Mouse (Mus musculus): ENCODE measurements around the gene Eomes. TPM values are rescaled to one million over a fixed set of nuclear protein-coding genes. Genes with fewer than 3 reads are reported as not detected.

Eomes gene
- polyA plus RNA-seq, 1 experiment from 2014 or later: not detected

DNA sequence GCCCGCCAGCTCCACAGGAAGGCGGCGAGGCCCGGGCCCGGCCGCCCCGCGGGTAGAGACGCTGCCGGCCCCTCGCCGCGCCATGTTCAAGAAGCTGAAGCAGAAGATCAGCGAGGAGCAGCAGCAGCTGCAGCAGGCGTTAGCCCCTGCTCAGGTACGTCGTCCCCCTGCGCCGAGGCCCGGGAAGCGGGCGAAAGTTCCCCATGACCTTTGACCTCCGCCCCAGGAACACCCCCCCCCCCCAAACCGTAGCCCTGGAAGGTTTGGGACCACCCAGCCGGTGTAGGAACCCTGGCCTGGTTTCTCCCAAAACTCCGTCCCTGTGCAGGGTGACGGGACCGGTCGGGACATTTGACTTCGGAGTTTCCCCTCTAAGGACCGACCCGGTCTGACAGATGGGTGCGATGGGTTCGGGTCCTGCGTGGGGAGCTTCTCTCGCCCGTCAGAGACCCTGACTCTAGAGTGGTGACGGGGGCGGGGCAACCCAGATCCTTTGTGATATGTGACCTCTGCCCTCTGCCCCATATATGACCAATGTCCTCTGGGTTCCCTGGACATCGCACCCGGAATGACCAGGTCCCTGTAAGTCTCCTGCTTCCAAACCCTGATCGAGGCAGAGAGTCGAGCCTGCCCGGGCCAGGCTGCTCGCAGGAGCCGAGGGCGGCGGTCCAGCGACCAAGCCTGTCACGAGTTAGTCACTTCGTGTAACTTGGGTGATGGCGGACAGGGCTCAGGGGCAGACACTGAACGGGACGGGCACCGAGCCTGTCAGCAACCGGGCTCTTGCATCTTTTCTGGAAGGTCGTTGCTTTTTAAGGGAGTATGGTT lies 28.6 kb downstream of the Eomes start:
- under 1% methylated on average over 57 of the region's 57 CpGs for WGBS
- Histone ChIP-seq H3K9ac (peak overlapping the region; percentile 93), H3K36me3 (no peaks in the 10 kb centered on the region), H3K4me1 (peaks cover 54% of the 10 kb centered on the region), H3K27me3 (no peaks in the 10 kb centered on the region), H3K9me3 (replicated peaks) (no peaks in the 10 kb centered on the region), H3K4me2 (peak overlapping the region; percentile 95), H3K27ac (peak overlapping the region; percentile 82), H3K4me3 (replicated peaks) (peak overlapping the region; percentile 94)
- peak; percentile 27; the same call in 1 of the 2 replicates for ATAC-seq (replicated peaks; ENCODE audit: low FRiP score)

DNA sequence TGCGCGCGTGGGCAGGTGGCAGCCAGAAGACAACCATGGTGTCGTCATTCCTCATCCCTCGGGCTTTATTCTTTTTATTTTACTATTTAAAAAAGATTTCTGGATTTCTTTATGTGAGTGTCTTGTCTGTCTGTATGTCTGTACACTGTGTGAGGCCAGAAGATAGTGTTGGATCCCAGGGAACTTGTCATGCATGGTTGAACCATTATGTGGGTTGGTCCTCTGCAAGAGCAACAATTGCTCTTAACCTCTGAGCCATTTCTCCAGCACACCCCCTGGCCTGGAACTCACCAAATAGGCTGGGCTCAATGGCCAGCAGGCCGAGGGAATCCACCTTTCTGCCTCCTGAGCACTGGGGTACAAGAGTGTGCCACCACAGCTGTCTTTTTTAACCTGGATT lies 29.5 kb downstream of the Eomes start:
- H3K36me3 ChIP-seq: no peaks in the 10 kb centered on the region
- peak overlapping the region; percentile 82 for H3K27ac ChIP-seq
- H3K9ac ChIP-seq: peak overlapping the region; percentile 93
- WGBS: 64% methylated on average over 6 of the region's 6 CpGs
- H3K4me1 ChIP-seq: peaks cover 59% of the 10 kb centered on the region
- no peaks in the 10 kb centered on the region for H3K27me3 ChIP-seq
- H3K4me3 ChIP-seq (replicated peaks): peak overlapping the region; percentile 94
- no peaks in the 10 kb centered on the region for H3K9me3 ChIP-seq (replicated peaks)
- H3K4me2 ChIP-seq: peak overlapping the region; percentile 95
- peak; percentile 47 for ATAC-seq (replicated peaks; ENCODE audit: low FRiP score)

DNA sequence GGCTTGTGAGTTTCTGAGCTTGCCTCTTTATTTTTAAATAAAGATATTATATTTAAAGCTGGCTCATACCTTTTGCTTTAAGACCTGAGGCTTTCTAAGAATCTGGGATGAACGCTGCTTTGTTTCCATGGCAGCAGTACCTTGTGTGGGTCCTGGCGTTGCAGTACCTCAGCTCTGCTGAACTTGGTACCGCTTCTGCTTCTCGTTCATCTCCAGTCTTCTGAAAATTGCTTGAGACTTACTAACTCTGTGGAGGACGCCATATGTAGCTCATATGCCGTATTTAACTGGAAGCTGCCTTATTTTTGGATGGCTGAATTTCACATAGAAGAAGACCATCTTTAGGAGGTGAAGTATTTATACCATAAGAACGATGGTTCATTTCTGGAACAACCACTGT lies 30.6 kb downstream of the Eomes start:
- no peaks in the 10 kb centered on the region for H3K27me3 ChIP-seq
- H3K9me3 ChIP-seq (replicated peaks): no peaks in the 10 kb centered on the region
- H3K4me2 ChIP-seq: peak overlapping the region; percentile 95
- H3K4me1 ChIP-seq: peaks cover 64% of the 10 kb centered on the region
- H3K9ac ChIP-seq: no peak overlapping the region
- H3K36me3 ChIP-seq: no peaks in the 10 kb centered on the region
- 87% methylated on average over 7 of the region's 7 CpGs for WGBS
- no peak for ATAC-seq (replicated peaks; ENCODE audit: low FRiP score)
- H3K4me3 ChIP-seq (replicated peaks): no peak overlapping the region
- no peak overlapping the region for H3K27ac ChIP-seq

- Histone ChIP-seq H3K4me2 (no peak overlapping the region), H3K4me3 (replicated peaks) (no peak overlapping the region), H3K36me3 (peaks cover 19% of the 10 kb centered on the region), H3K4me1 (peaks cover 55% of the 10 kb centered on the region), H3K27ac (peak overlapping the region; percentile 30; the same call in 1 of the 2 replicates), H3K9me3 (replicated peaks) (no peaks in the 10 kb centered on the region), H3K27me3 (no peaks in the 10 kb centered on the region), H3K9ac (no peak overlapping the region)
- WGBS: 59% methylated on average over 15 of the region's 15 CpGs
- ATAC-seq (replicated peaks; ENCODE audit: low FRiP score): no peak
Observed at GRCm38 (mm10) chr9:118510941-118511690, 33.1 kb downstream of the Eomes start.

DNA sequence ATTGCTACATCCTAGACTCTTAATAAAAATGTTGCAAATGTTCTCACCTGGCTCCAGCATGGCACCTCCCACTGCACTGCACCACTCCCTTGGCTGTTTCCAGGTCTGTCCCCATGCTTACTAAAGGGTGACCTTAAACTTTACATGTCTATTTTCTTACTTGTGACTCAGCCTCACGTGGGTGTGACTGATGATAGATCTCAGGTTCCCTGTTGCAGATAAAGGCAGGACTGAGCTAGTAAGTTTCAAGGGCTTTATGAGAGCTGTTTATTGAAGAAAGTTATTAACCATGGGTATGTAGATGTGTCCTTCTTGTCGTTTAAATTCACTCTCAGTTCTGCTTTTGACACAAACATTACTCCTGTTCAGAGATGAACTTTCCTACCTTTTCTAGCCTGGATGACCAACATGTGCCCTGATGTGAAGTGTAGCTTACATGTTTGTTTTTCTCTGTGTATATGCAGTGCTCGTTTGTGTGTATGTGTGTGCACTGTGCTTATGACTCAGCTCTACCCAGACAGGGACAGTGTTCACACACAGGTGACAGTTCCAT lies 34.7 kb downstream of the Eomes start:
- H3K36me3 ChIP-seq: peaks cover 19% of the 10 kb centered on the region
- no peak for ATAC-seq (replicated peaks; ENCODE audit: low FRiP score)
- no peak overlapping the region for H3K9ac ChIP-seq
- no peak overlapping the region for H3K4me3 ChIP-seq (replicated peaks)
- H3K9me3 ChIP-seq (replicated peaks): no peaks in the 10 kb centered on the region
- no peaks in the 10 kb centered on the region for H3K27me3 ChIP-seq
- WGBS: 56% methylated on average over 3 of the region's 3 CpGs
- peaks cover 47% of the 10 kb centered on the region for H3K4me1 ChIP-seq
- H3K27ac ChIP-seq: no peak overlapping the region
- H3K4me2 ChIP-seq: no peak overlapping the region

DNA sequence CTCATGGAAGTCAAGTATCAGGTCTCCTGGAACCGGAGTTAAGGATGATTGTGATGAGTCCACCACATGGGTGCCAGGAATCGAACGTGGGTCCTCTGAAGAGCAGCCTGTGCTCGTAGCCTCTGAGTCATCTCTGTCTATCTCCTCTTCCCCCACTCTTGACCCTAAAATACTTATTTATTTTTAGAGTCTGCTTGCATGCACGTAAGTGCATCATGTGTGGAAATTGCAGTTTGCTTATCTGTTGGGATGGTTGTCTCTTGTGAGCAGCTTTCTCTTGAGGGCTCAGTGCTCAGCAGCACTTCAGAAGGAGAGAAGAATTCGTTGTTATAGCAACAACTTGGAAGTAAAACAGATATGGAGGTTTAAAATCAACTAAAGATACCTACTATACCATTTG lies 37.5 kb downstream of the Eomes start:
- Histone ChIP-seq H3K9me3 (replicated peaks) (no peaks in the 10 kb centered on the region), H3K4me3 (replicated peaks) (no peak overlapping the region), H3K27me3 (no peaks in the 10 kb centered on the region), H3K36me3 (peaks cover 19% of the 10 kb centered on the region), H3K4me2 (no peak overlapping the region), H3K9ac (no peak overlapping the region), H3K4me1 (peaks cover 42% of the 10 kb centered on the region), H3K27ac (no peak overlapping the region)
- 93% methylated on average over 6 of the region's 6 CpGs for WGBS
- no peak for ATAC-seq (replicated peaks; ENCODE audit: low FRiP score)

- Histone ChIP-seq H3K4me2 (no peak overlapping the region), H3K9me3 (replicated peaks) (no peaks in the 10 kb centered on the region), H3K4me1 (peaks cover 42% of the 10 kb centered on the region), H3K27me3 (no peaks in the 10 kb centered on the region), H3K9ac (no peak overlapping the region), H3K27ac (no peak overlapping the region), H3K4me3 (replicated peaks) (no peak overlapping the region), H3K36me3 (peaks cover 19% of the 10 kb centered on the region)
- no peak for ATAC-seq (replicated peaks; ENCODE audit: low FRiP score)
- 87% methylated on average over 3 of the region's 3 CpGs for WGBS
Observed at GRCm38 (mm10) chr9:118516162-118516561, 38.1 kb downstream of the Eomes start.

- Histone ChIP-seq H3K9ac (no peak overlapping the region), H3K9me3 (replicated peaks) (no peaks in the 10 kb centered on the region), H3K27me3 (no peaks in the 10 kb centered on the region), H3K4me1 (peaks cover 33% of the 10 kb centered on the region), H3K4me2 (no peak overlapping the region), H3K4me3 (replicated peaks) (no peak overlapping the region), H3K36me3 (peaks cover 25% of the 10 kb centered on the region), H3K27ac (no peak overlapping the region)
- WGBS: 82% methylated on average over 8 of the region's 8 CpGs
- ATAC-seq (replicated peaks; ENCODE audit: low FRiP score): no peak
Observed at GRCm38 (mm10) chr9:118517619-118518018, 39.6 kb downstream of the Eomes start.

GRCm38 (mm10) chr9:118519101-118519500 lies 41.1 kb downstream of the Eomes start:
- H3K9ac ChIP-seq: no peak overlapping the region
- ATAC-seq (replicated peaks; ENCODE audit: low FRiP score): no peak
- 69% methylated on average over 8 of the region's 8 CpGs for WGBS
- no peaks in the 10 kb centered on the region for H3K27me3 ChIP-seq
- peaks cover 34% of the 10 kb centered on the region for H3K36me3 ChIP-seq
- peaks cover 29% of the 10 kb centered on the region for H3K4me1 ChIP-seq
- H3K9me3 ChIP-seq (replicated peaks): no peaks in the 10 kb centered on the region
- H3K4me2 ChIP-seq: no peak overlapping the region
- H3K4me3 ChIP-seq (replicated peaks): no peak overlapping the region
- H3K27ac ChIP-seq: no peak overlapping the region

- Histone ChIP-seq H3K4me2 (no peak overlapping the region), H3K9ac (no peak overlapping the region), H3K27ac (peak overlapping the region; percentile 48; the same call in 1 of the 2 replicates), H3K9me3 (replicated peaks) (no peaks in the 10 kb centered on the region), H3K4me1 (peaks cover 29% of the 10 kb centered on the region), H3K4me3 (replicated peaks) (no peak overlapping the region), H3K36me3 (peaks cover 36% of the 10 kb centered on the region), H3K27me3 (no peaks in the 10 kb centered on the region)
- no peak for ATAC-seq (replicated peaks; ENCODE audit: low FRiP score)
- 33% methylated on average over 8 of the region's 8 CpGs for WGBS
Observed at GRCm38 (mm10) chr9:118520011-118520410, 42.0 kb downstream of the Eomes start.

- no peak overlapping the region for H3K4me3 ChIP-seq (replicated peaks)
- peak overlapping the region; percentile 41; the same call in 1 of the 2 replicates for H3K27ac ChIP-seq
- H3K9ac ChIP-seq: no peak overlapping the region
- ATAC-seq (replicated peaks; ENCODE audit: low FRiP score): peak; percentile 43; the same call in 1 of the 2 replicates
- 22% methylated on average over 3 of the region's 3 CpGs for WGBS
- H3K4me1 ChIP-seq: peaks cover 29% of the 10 kb centered on the region
- no peak overlapping the region for H3K4me2 ChIP-seq
- H3K9me3 ChIP-seq (replicated peaks): no peaks in the 10 kb centered on the region
- H3K36me3 ChIP-seq: peaks cover 36% of the 10 kb centered on the region
- no peaks in the 10 kb centered on the region for H3K27me3 ChIP-seq
Observed at GRCm38 (mm10) chr9:118520858-118521257, 42.8 kb downstream of the Eomes start.

DNA sequence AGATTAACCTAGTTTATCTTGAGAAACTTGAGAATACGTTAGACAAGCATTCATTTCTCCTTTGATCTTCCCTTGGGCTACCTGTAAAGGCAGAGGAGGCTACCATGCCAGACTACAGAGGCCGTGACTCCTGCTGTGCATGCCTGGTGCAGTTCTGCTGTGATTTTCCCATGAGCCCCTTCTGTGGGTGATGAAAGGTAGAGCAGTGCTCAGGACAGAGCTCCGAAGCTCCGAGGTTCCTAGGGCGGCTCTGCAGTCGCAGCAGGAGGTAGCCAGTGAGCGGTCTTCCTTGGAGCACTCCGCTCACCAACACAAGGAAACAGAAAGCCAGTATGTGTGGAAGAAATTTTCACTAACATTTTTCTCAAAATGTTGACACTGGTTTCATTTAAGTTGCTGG lies 43.6 kb downstream of the Eomes start:
- Histone ChIP-seq H3K27me3 (no peaks in the 10 kb centered on the region), H3K27ac (no peak overlapping the region), H3K4me1 (peaks cover 29% of the 10 kb centered on the region), H3K4me2 (no peak overlapping the region), H3K4me3 (replicated peaks) (no peak overlapping the region), H3K9me3 (replicated peaks) (no peaks in the 10 kb centered on the region), H3K36me3 (peaks cover 44% of the 10 kb centered on the region), H3K9ac (no peak overlapping the region)
- ATAC-seq (replicated peaks; ENCODE audit: low FRiP score): no peak
- WGBS: 84% methylated on average over 8 of the region's 8 CpGs

Data from kidney, embryonic 15.5 days (tissue).